Mouse (Mus musculus) intestine, postnatal 0 days (tissue): ENCODE data around the gene Crtac1. TPM values are rescaled to one million over a fixed set of nuclear protein-coding genes. Genes with fewer than 3 reads are reported as not detected.

Source experiments
- ATAC-seq: fragments of 200-750 bp; cut with Nextera tagmentation; 2 replicates; pipeline ENCODE4 v1.8.0; 2017; ENCODE audit warnings: mild to moderate bottlenecking, moderate TSS enrichment, moderate library complexity
- H3K27ac ChIP-seq: fragments of 300-500 bp; sonication (generic); 2 replicates; pipeline ENCODE4 v1.5.1; 2014; ENCODE audit warnings: mild to moderate bottlenecking, low read depth, low read length, moderate library complexity
- H3K27me3 ChIP-seq: fragments of 300-500 bp; sonication (generic); replicated peaks from 2 replicates; pipeline ENCODE4 v1.6.1; 2014; ENCODE audit warnings: low read length, mixed read lengths; ENCODE audit not compliant: control insufficient read depth, insufficient read depth
- H3K36me3 ChIP-seq: fragments of 300-500 bp; sonication (generic); 2 replicates; pipeline ENCODE4 v1.6.1; 2014; ENCODE audit warnings: mild to moderate bottlenecking, moderate library complexity; ENCODE audit not compliant: control insufficient read depth, insufficient read depth
- H3K4me1 ChIP-seq: fragments of 300-500 bp; sonication (generic); replicated peaks from 2 replicates; pipeline ENCODE4 v1.6.1; 2014; ENCODE audit warnings: antibody characterized with exemption, low read length, mixed read lengths; ENCODE audit not compliant: control insufficient read depth, insufficient read depth
- H3K4me2 ChIP-seq: fragments of 300-500 bp; sonication (generic); replicated peaks from 2 replicates; pipeline ENCODE4 v1.6.1; 2014; ENCODE audit warnings: low read depth, mild to moderate bottlenecking, moderate library complexity
- H3K4me3 ChIP-seq: fragments of 300-500 bp; sonication (generic); 2 replicates; pipeline ENCODE4 v1.5.1; 2014; ENCODE audit warnings: low read depth, low read length
- H3K9ac ChIP-seq: fragments of 300-500 bp; sonication (generic); 2 replicates; pipeline ENCODE4 v1.6.1; 2014; ENCODE audit warnings: mild to moderate bottlenecking, low read depth, low read length
- H3K9me3 ChIP-seq: fragments of 300-500 bp; sonication (generic); 2 replicates; pipeline ENCODE4 v1.6.1; 2016; ENCODE audit warnings: mixed run types; ENCODE audit not compliant: control insufficient read depth
- CTCF ChIP-seq: sonication (generic); IDR thresholded peaks from 2 replicates; pipeline ENCODE4 v1.5.1; 2016; ENCODE audit warnings: low read depth, mild to moderate bottlenecking, control low read depth, antibody characterized with exemption, moderate library complexity
- WGBS: fragments of 180-500 bp; shearing (Covaris S2); extraction: QIAGEN DNeasy Blood & Tissue Kit; methylation state at CpG from one replicate; pipeline ENCODE4 v1.1.7; 2014; 5-methylcytosine and 5-hydroxymethylcytosine counted together
- polyA plus RNA-seq: library from polyadenylated mRNA; unstranded; fragments of >200 nt; fragmentation: Nextera tagmentation; extraction: Ambion mirVana; gene quantifications from 2 replicates; pipeline ENCODE4 v1.2.1, GENCODE M21; 2015

Gene Crtac1
- polyA plus RNA-seq, 1 experiment from 2014 or later: 4.3 TPM

DNA sequence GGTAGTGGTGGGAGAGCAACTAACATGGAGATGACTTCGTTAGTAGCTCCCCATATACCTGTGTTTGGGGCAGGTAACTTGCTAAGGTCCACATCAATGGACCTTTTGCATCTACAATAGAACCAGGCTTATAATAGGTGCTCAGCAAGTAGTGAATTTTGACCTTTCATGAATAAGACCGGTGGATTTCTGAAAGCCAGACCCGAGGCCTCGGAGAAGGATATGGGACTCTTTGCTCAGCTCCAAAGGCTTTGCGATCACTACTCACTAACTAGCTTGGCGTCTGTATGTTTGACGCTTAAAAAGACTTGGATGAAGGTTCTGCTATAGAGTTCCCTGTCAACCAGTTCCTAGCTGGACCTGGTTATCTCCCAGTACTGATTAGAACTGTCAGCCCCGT, 1.2 kb upstream of the Crtac1 start:
- Histone ChIP-seq H3K4me3 (peak overlapping the region; percentile 54; the same call in 1 of the 2 replicates), H3K4me2 (no peak overlapping the region; the same call in 1 of the 2 replicates), H3K36me3 (no peaks in the 10 kb centered on the region), H3K4me1 (no peaks in the 10 kb centered on the region), H3K9ac (no peak overlapping the region), H3K27ac (no peak overlapping the region), H3K9me3 (no peaks in the 10 kb centered on the region), H3K27me3 (peaks cover 52% of the 10 kb centered on the region)
- no peak for TF ChIP-seq CTCF
- ATAC-seq: no peak
- WGBS: 42% methylated on average over 8 of the region's 8 CpGs

DNA sequence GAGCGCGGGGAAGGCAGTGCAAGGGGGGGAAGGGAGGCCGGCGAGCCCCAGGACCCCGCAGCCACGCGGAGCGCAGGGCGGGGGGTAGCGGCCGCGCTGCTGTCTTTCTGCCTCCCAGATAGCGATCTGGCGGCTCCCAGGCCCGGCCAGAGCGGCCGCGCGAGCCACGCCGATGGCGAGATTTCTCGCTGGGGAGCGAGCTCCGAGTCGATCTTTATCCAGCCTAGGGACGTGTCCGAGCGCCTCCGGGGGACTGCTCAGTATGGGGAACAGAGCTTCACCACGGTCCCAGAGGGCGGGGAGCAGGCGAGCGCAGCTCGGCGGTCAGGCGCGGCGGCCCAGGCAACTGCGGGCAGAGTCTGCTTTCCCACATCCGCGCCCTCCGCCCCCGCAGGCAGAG, 608 bp upstream of the Crtac1 start:
- Histone ChIP-seq H3K4me2 (peak overlapping the region; percentile 77), H3K4me3 (peak overlapping the region; percentile 54), H3K9me3 (no peaks in the 10 kb centered on the region), H3K27me3 (peaks cover 52% of the 10 kb centered on the region), H3K4me1 (no peaks in the 10 kb centered on the region), H3K36me3 (no peaks in the 10 kb centered on the region), H3K27ac (no peak overlapping the region), H3K9ac (0 out of 2 replicates have a peak overlapping the region, but pooled peaks have one; percentile 17)
- WGBS: under 1% methylated on average over 32 of the region's 44 CpGs
- no peak for ATAC-seq
- TF ChIP-seq CTCF: no peak

DNA sequence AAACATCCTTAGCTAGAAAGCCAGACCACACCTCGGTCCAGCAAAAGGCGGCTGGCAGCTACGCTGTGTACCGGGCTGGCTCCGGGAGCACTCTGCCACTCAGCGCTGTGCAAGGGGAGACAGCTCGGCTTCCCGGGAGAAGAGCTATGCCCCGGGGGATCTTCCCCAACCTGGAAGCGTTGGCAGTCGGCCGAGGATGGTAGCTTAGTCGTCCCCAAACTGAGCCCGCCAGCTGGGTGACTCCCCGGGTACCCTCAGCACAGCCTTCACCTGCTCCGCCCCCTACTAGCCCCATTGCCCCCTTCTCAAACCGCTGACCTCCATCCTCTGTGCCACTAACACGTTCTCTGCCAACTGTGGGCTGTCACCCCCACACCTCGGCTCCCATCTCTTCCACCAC, 602 bp downstream of the Crtac1 start:
- H3K27me3 ChIP-seq: peaks cover 52% of the 10 kb centered on the region
- H3K4me1 ChIP-seq: no peaks in the 10 kb centered on the region
- no peak for TF ChIP-seq CTCF
- H3K9me3 ChIP-seq: no peaks in the 10 kb centered on the region
- no peak overlapping the region for H3K9ac ChIP-seq
- ATAC-seq: 0 out of 2 replicates have a peak, but pooled peaks have one; percentile 26
- H3K4me2 ChIP-seq: peak overlapping the region; percentile 77
- H3K36me3 ChIP-seq: no peaks in the 10 kb centered on the region
- no peak overlapping the region for H3K27ac ChIP-seq
- 6% methylated on average over 19 of the region's 19 CpGs for WGBS
- peak overlapping the region; percentile 54 for H3K4me3 ChIP-seq

DNA sequence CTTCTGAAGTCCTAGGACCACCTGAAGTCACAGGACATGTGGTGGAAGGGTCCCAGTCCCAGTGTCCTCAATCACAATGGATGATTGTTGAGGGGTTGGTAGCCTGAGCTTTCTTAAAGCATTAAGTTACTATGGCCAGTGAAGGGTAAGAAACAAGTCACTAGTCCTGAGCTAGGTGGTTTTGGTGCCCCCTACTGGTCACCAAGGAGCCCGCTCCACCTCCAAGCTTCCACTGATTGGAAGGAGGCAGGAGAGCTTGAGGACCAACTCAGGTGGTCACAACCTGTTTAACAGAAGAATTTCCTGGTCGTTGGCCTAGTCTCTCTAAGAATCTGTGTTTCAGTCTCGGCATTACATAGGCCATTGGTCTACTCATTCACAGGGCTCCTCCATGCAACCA, 2.2 kb downstream of the Crtac1 start:
- ATAC-seq: no peak
- Histone ChIP-seq H3K27ac (no peak overlapping the region), H3K27me3 (peaks cover 48% of the 10 kb centered on the region), H3K4me3 (no peak overlapping the region), H3K9me3 (no peaks in the 10 kb centered on the region), H3K4me2 (no peak overlapping the region), H3K9ac (no peak overlapping the region), H3K36me3 (no peaks in the 10 kb centered on the region), H3K4me1 (no peaks in the 10 kb centered on the region)
- 15% methylated on average over 3 of the region's 3 CpGs for WGBS
- TF ChIP-seq CTCF: peak; percentile 74

DNA sequence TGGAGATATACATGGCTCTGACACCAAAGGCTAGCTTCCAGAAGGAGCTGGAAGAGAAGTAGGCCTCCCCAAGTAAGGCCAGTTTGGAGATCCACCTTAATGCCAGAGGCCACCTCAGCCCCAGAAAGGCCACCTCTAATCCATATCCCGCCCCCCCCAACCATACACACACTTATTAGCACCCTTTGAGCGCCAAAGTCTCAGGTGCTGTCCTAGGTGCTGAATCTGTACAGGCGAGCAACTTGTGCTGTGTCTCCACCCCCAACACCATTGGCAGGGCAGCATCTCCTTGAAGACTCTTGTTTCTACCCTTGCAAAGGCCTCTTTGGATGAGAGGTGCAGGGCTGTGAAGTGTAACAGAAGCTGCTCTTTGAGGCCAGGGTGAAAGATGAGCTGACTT, 6.4 kb downstream of the Crtac1 start:
- ATAC-seq: no peak
- WGBS: 4% methylated on average over 3 of the region's 3 CpGs
- TF ChIP-seq CTCF: no peak
- no peaks in the 10 kb centered on the region for H3K36me3 ChIP-seq
- no peak overlapping the region for H3K9ac ChIP-seq
- H3K27me3 ChIP-seq: peaks cover 11% of the 10 kb centered on the region
- no peak overlapping the region for H3K4me2 ChIP-seq
- no peak overlapping the region for H3K27ac ChIP-seq
- no peak overlapping the region for H3K4me3 ChIP-seq
- no peaks in the 10 kb centered on the region for H3K4me1 ChIP-seq
- no peaks in the 10 kb centered on the region for H3K9me3 ChIP-seq

DNA sequence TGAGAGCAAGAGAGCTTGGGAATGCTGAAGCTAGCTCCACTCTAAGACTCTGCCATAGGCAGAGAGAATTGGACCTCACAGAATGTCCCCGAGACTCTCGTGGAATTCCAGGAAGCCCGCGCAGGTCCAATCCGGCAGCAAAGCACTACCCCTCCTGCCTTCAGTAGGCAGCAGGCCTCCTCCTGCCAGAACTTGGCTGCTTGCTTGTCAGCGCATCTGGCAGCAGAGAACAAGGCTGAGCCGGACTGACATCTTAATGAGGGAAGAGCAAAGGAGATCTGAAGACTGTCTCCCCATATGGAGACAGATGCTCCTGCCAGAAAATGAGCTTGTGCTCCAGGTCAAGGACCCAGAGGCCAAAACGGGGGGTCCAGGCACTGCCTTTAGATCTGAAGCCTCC, 16.5 kb downstream of the Crtac1 start:
- H3K9me3 ChIP-seq: no peaks in the 10 kb centered on the region
- no peak overlapping the region for H3K4me3 ChIP-seq
- 79% methylated on average over 8 of the region's 8 CpGs for WGBS
- H3K4me2 ChIP-seq: no peak overlapping the region
- no peak overlapping the region for H3K9ac ChIP-seq
- H3K27me3 ChIP-seq: no peaks in the 10 kb centered on the region
- H3K36me3 ChIP-seq: no peaks in the 10 kb centered on the region
- no peak for TF ChIP-seq CTCF
- no peak for ATAC-seq
- H3K4me1 ChIP-seq: no peaks in the 10 kb centered on the region
- no peak overlapping the region for H3K27ac ChIP-seq

DNA sequence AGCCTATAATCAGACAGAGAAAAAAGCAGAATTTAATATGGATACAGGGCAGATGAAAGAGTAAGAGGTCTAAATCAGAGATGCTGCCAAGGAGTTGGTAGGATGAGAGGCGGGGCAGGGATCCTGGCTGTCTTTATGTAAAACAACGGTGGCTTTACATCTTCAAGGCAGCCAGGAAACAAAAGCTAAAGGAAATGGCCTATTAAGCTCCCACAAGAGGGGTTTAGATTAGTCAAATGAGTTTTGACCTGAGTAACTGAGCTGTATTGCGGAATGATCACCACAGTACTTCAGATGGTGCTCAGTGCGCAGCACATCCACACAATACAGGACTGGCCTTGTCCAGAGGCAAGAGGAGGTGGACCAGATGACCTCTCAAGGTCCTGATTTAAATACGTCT, 21.7 kb downstream of the Crtac1 start:
- H3K27me3 ChIP-seq: peaks cover 6% of the 10 kb centered on the region
- no peak overlapping the region for H3K4me2 ChIP-seq
- 54% methylated on average over 5 of the region's 5 CpGs for WGBS
- H3K4me3 ChIP-seq: no peak overlapping the region
- TF ChIP-seq CTCF: no peak
- no peak overlapping the region for H3K9ac ChIP-seq
- no peak for ATAC-seq
- H3K4me1 ChIP-seq: no peaks in the 10 kb centered on the region
- H3K36me3 ChIP-seq: no peaks in the 10 kb centered on the region
- H3K27ac ChIP-seq: no peak overlapping the region
- no peaks in the 10 kb centered on the region for H3K9me3 ChIP-seq
